Mouse (Mus musculus) cortical plate, adult 2 months (tissue): Measurements from ENCODE around the gene Ttf2.

Source experiments
- CTCF ChIP-seq: fragments of 200-500 bp; IDR thresholded peaks from 2 replicates; pipeline ENCODE4 v1.5.1; 2011; ENCODE audit warnings: mild to moderate bottlenecking, control low read depth, low read length; ENCODE audit not compliant: insufficient read depth; ENCODE audit errors: extremely low read depth
- POLR2A ChIP-seq: fragments of 200-500 bp; IDR thresholded peaks from 2 replicates; pipeline ENCODE4 v1.6.1; 2011; ENCODE audit warnings: mild to moderate bottlenecking, low read length, control low read depth; ENCODE audit not compliant: insufficient read depth; ENCODE audit errors: extremely low read depth

- TF ChIP-seq CTCF (no peak), POLR2A (no peak)
Measured at GRCm38 (mm10) chr3:100895500-100895899, 74.0 kb downstream of the Ttf2 start.
